Mouse (Mus musculus): Measurements from ENCODE around the gene Fam131a. TPM values are rescaled to one million over a fixed set of nuclear protein-coding genes. Genes with fewer than 3 reads are reported as not detected.

Fam131a gene
- total and polyA plus RNA-seq, 3 experiments = 0.67 to 1.3 (median 0.77) TPM

DNA sequence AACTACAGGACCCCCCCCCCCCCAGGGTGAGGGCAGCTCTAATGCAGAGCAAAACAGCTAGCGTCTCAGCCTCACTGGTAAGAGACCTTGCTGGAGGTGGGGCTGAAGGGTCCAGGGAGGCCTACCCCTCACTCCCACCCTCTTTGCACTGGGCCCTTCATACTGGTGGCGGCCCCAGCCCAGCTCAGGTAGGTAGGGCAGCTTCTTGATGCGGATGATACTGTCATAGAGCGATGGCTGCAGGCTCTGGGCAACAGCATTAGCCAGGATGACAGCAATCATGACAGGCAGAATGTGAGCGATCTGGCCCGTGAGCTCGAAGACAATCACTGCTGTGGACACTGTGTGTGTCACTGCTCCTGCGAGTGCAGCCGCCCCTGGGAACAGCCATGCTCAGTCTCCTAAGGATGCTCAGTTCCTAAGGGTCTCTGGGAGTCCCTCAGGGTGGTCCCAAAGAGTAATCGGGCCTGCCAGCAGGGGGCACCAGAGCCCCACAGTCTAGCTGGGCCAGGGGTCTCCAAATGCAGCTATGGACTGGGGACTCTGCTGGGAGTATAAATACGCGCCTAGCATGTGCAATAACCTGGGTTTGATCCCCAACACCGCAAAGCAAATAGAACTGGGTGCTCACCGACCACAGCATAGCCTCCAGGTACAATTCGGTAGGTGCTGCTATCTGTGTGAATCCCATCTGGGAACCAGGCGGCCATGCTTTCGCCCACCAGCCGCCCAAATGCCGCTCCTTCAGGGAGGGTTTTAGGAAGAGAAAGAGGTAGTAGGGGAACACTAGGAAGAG lies 16.1 kb downstream of the Fam131a start:
- Histone ChIP-seq H3K4me3 (replicated peaks in 1 of 3; ENCODE audit: low read depth in 2 of 3, low read length in 2 of 3, poor library complexity in 1 of 3) (no peak overlapping the region), H3K4me2 (ENCODE audit: insufficient read depth, low read depth, poor library complexity, severe bottlenecking) (no peak overlapping the region), H3K9ac (ENCODE audit: insufficient read depth, low read depth) (no peak overlapping the region), H3K27ac (ENCODE audit: insufficient read depth, low read depth) (no peak overlapping the region), H3K36me3 (replicated peaks in 1 of 2; ENCODE audit: control insufficient read depth in 1 of 2, insufficient read depth in 1 of 2, low read length in 1 of 2) (peaks cover 0 to 25% of the 10 kb centered on the region in 2 experiments), H3K79me2 (replicated peaks; ENCODE audit: control insufficient read depth, extremely low read depth, insufficient read depth, poor library complexity, severe bottlenecking) (no peaks in the 10 kb centered on the region), H3K4me1 (ENCODE audit: control insufficient read depth in 1 of 2, insufficient read depth in 2 of 2) (peaks cover 0 to 19% of the 10 kb centered on the region in 2 experiments; a peak in 2 of 4 replicates), H3K9me3 (replicated peaks; ENCODE audit: low read length) (no peaks in the 10 kb centered on the region), H3K27me3 (replicated peaks) (no peaks in the 10 kb centered on the region)
- no peak for DNase-seq (ENCODE audit: extremely low read depth)
- in situ Hi-C loops (cut with MboI; ENCODE audit: low pct_ligation_motif_present, low pct_unique_long_range_greater_than_20kb, low sequenced_read_pairs) = no loop called here
- dilution Hi-C loops (cut with MboI; ENCODE audit: extremely low pct_ligation_motif_present, extremely low pct_unique_long_range_greater_than_20kb, low sequenced_read_pairs) = no loop called here
- peak; percentile 70 for TF ChIP-seq RAD21 (IDR thresholded peaks at IDR 0.05; ENCODE audit: low read depth, low read length)
- TF ChIP-seq USF1 (IDR thresholded peaks at IDR 0.05; ENCODE audit: low read depth, low read length) = no peak
- TF ChIP-seq ZKSCAN1 (IDR thresholded peaks at IDR 0.05; ENCODE audit: borderline replicate concordance, low read depth, low read length) = no peak
- TF ChIP-seq PAX5 (IDR thresholded peaks at IDR 0.05; ENCODE audit: low read length) = no peak
- TF ChIP-seq EP300 (IDR thresholded peaks at IDR 0.05; ENCODE audit: low read length) = no peak
- peak; percentile 60 for TF ChIP-seq SMC3 (IDR thresholded peaks at IDR 0.05; ENCODE audit: low read depth, low read length)
- peak; percentile 78 to 81 for TF ChIP-seq CTCF (conservative IDR thresholded peaks at IDR 0.05 in 1 of 2, IDR thresholded peaks at IDR 0.05 in 1 of 2; ENCODE audit: low read depth in 2 of 2, low read length in 2 of 2)

DNA sequence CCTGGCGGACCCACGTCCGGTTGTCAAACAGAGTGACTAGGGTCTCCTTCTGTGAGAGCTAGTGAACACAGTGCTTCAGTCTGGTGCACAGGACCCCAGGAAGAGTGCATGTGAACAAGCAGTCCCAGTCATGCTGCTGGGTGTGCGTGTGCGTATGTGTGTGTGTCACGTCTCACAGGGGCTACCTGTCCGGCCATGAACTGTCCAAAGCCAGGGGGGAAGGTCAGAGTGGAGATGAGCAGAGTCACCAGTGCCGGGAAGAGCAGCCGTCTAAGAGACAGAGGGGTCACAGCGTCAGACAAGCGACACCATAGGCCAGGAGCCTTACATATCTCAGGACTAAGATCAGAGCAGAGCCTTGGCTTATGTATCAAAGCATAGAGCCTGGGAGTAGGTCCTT lies 17.3 kb downstream of the Fam131a start:
- H3K9me3 ChIP-seq (replicated peaks; ENCODE audit: low read length) = no peaks in the 10 kb centered on the region
- H3K27me3 ChIP-seq (replicated peaks) = peaks cover 9% of the 10 kb centered on the region
- no peak for TF ChIP-seq PAX5 (IDR thresholded peaks at IDR 0.05; ENCODE audit: low read length)
- TF ChIP-seq ETS1 (conservative IDR thresholded peaks at IDR 0.05; ENCODE audit: low read depth, low read length) = no peak
- no peak for TF ChIP-seq JUND (conservative IDR thresholded peaks at IDR 0.05; ENCODE audit: low read depth, low read length)
- TF ChIP-seq NELFE (IDR thresholded peaks at IDR 0.05; ENCODE audit: low read depth, low read length) = no peak
- no peak for TF ChIP-seq POLR2AphosphoS2 (IDR thresholded peaks at IDR 0.05; ENCODE audit: low read depth, low read length)
- no peak for TF ChIP-seq ZMIZ1 (IDR thresholded peaks at IDR 0.05; ENCODE audit: low read depth, low read length)
- no peak for TF ChIP-seq CHD1 (IDR thresholded peaks at IDR 0.05; ENCODE audit: low read depth, low read length)
- no peak for TF ChIP-seq ZC3H11A (IDR thresholded peaks at IDR 0.05; ENCODE audit: low read depth, low read length)
- no peak for TF ChIP-seq MYC (IDR thresholded peaks at IDR 0.05; ENCODE audit: low read depth, low read length)
- TF ChIP-seq MAX (IDR thresholded peaks at IDR 0.05; ENCODE audit: low read length) = no peak
- no peak for TF ChIP-seq HCFC1 (IDR thresholded peaks at IDR 0.05; ENCODE audit: low read depth, low read length)
- no peak overlapping the region for H3K9ac ChIP-seq (ENCODE audit: insufficient read depth, low read depth)
- no peaks in the 10 kb centered on the region for H3K79me2 ChIP-seq (replicated peaks; ENCODE audit: control insufficient read depth, extremely low read depth, insufficient read depth, poor library complexity, severe bottlenecking)
- no peak for DNase-seq (ENCODE audit: extremely low read depth)
- in situ Hi-C loops (cut with MboI; ENCODE audit: low pct_ligation_motif_present, low pct_unique_long_range_greater_than_20kb, low sequenced_read_pairs) (loop anchor here (10.0 kb wide), 1 partner anchor 184 kb away; no protein-coding TSS in a partner anchor), dilution Hi-C loops (cut with MboI; ENCODE audit: extremely low pct_ligation_motif_present, extremely low pct_unique_long_range_greater_than_20kb, low sequenced_read_pairs) (no loop called here)
- H3K4me2 ChIP-seq (ENCODE audit: insufficient read depth, low read depth, poor library complexity, severe bottlenecking) = no peak overlapping the region
- H3K27ac ChIP-seq (ENCODE audit: insufficient read depth, low read depth) = no peak overlapping the region
- H3K36me3 ChIP-seq (replicated peaks in 1 of 2; ENCODE audit: control insufficient read depth in 1 of 2, insufficient read depth in 1 of 2, low read length in 1 of 2) = peaks cover 0 to 25% of the 10 kb centered on the region in 2 experiments
- peaks cover 6 to 24% of the 10 kb centered on the region in 2 experiments; a peak in 3 of 4 replicates for H3K4me1 ChIP-seq (ENCODE audit: control insufficient read depth in 1 of 2, insufficient read depth in 2 of 2)
- H3K4me3 ChIP-seq (replicated peaks in 1 of 3; ENCODE audit: low read depth in 2 of 3, low read length in 2 of 3, poor library complexity in 1 of 3) = no peak overlapping the region
